20 mouse cellular contexts compared by ENCODE assay signal in genomic region chr16:23249762-23250161, GRCm38 (mm10).
"Had no signal": no experiment of that assay in that cellular context is flagged by ENCODE, and none has a peak within 500 bp of the region (broad histone marks: within the 10 kb centered on the region; RNA-seq: fewer than 3 reads in every experiment).

No protein-coding gene starts in this region.

- H3K27ac ChIP-seq: intestine, embryonic 15.5 days; limb, embryonic 12.5 days; limb, embryonic 15.5 days; liver, embryonic 12.5 days; liver, embryonic 15.5 days; neural tube, embryonic 12.5 days; neural tube, embryonic 15.5 days; stomach, postnatal 0 days had no signal

- H3K27me3 ChIP-seq: intestine, embryonic 15.5 days; limb, embryonic 12.5 days; limb, embryonic 15.5 days; liver, embryonic 15.5 days; neural tube, embryonic 12.5 days; neural tube, embryonic 15.5 days had no signal

- ATAC-seq: intestine, embryonic 15.5 days; liver, embryonic 12.5 days had no signal

- H3K9ac ChIP-seq: intestine, embryonic 15.5 days; limb, embryonic 12.5 days; limb, embryonic 15.5 days; liver, embryonic 12.5 days; liver, embryonic 15.5 days; neural tube, embryonic 12.5 days; neural tube, embryonic 15.5 days had no signal

- H3K9me3 ChIP-seq: intestine, embryonic 15.5 days; limb, embryonic 12.5 days; limb, embryonic 15.5 days; liver, embryonic 12.5 days; liver, embryonic 15.5 days; megakaryocyte, embryonic 14.5 days; neural tube, embryonic 12.5 days; neural tube, embryonic 15.5 days had no signal

- H3K4me2 ChIP-seq: intestine, embryonic 15.5 days; limb, embryonic 15.5 days; liver, embryonic 12.5 days; liver, embryonic 15.5 days; midbrain, embryonic 11.5 days; neural tube, embryonic 12.5 days; neural tube, embryonic 15.5 days had no signal

- DNase-seq: kidney, adult 11 months; kidney, adult 8-10 months; kidney, postnatal 25 days; left cerebral cortex, postnatal 4 days; lung, postnatal 10 days; midbrain, embryonic 14.5 days; right cerebral cortex, adult 18-20 months; right cerebral cortex, postnatal 14 days; right cerebral cortex, postnatal 4 days; thymus, postnatal 25 days had no signal

- H3K4me1 ChIP-seq: liver, embryonic 12.5 days; liver, embryonic 15.5 days; megakaryocyte, embryonic 14.5 days had no signal

- H3K4me3 ChIP-seq: intestine, embryonic 15.5 days; limb, embryonic 12.5 days; limb, embryonic 15.5 days; liver, embryonic 12.5 days; liver, embryonic 15.5 days; megakaryocyte, embryonic 14.5 days; neural tube, embryonic 12.5 days; neural tube, embryonic 15.5 days had no signal

- H3K36me3 ChIP-seq: intestine, embryonic 15.5 days; limb, embryonic 15.5 days; liver, embryonic 12.5 days; liver, embryonic 15.5 days; neural tube, embryonic 12.5 days; neural tube, embryonic 15.5 days had no signal
